Mouse (Mus musculus) stomach, embryonic 15.5 days (tissue): ENCODE measurements at regions not wholly inside any gene's neighbourhood (a gene's known extent, or its start where the extent isn't known, plus 50 kb on each side); places are given as distances from the start of the nearest gene placed in this dataset.
"Not testable (repeated sequence)": the region's sequence is repeated elsewhere in the genome, so short reads cannot be mapped to it uniquely, and the experiment has no call there.

ENCODE experiments used
- ATAC-seq: fragments of 200-750 bp; cut with Nextera tagmentation; 2 replicates; pipeline ENCODE4 v1.8.0; 2017; ENCODE audit warnings: low read depth, moderate number of reproducible peaks, moderate TSS enrichment; ENCODE audit not compliant: insufficient read depth, low FRiP score
- H3K27ac ChIP-seq: fragments of 300-500 bp; sonication (generic); 2 replicates; pipeline ENCODE4 v1.5.1; 2015; ENCODE audit warnings: mild to moderate bottlenecking, inconsistent platforms
- H3K27me3 ChIP-seq: fragments of 300-500 bp; sonication (generic); replicated peaks from 2 replicates; pipeline ENCODE4 v1.6.1; 2015; ENCODE audit warnings: inconsistent platforms
- H3K36me3 ChIP-seq: fragments of 300-500 bp; sonication (generic); 2 replicates; pipeline ENCODE4 v1.6.1; 2015; ENCODE audit warnings: inconsistent platforms
- H3K4me1 ChIP-seq: fragments of 300-500 bp; sonication (generic); 2 replicates; pipeline ENCODE4 v1.6.1; 2015; ENCODE audit warnings: inconsistent platforms
- H3K4me2 ChIP-seq: fragments of 300-500 bp; sonication (generic); 2 replicates; pipeline ENCODE4 v1.6.1; 2015; ENCODE audit warnings: mild to moderate bottlenecking, inconsistent platforms
- H3K4me3 ChIP-seq: fragments of 300-500 bp; sonication (generic); replicated peaks from 2 replicates; pipeline ENCODE4 v1.5.1; 2015; ENCODE audit warnings: inconsistent platforms
- H3K9ac ChIP-seq: fragments of 300-500 bp; sonication (generic); 2 replicates; pipeline ENCODE4 v1.6.1; 2015; ENCODE audit warnings: inconsistent platforms
- H3K9me3 ChIP-seq: fragments of 300-500 bp; sonication (generic); 2 replicates; pipeline ENCODE4 v1.6.1; 2016; ENCODE audit warnings: inconsistent platforms
- WGBS: fragments of 180-500 bp; shearing (Covaris S2); methylation state at CpG from one replicate; pipeline ENCODE4 v1.1.7; 2015; 5-methylcytosine and 5-hydroxymethylcytosine counted together

DNA sequence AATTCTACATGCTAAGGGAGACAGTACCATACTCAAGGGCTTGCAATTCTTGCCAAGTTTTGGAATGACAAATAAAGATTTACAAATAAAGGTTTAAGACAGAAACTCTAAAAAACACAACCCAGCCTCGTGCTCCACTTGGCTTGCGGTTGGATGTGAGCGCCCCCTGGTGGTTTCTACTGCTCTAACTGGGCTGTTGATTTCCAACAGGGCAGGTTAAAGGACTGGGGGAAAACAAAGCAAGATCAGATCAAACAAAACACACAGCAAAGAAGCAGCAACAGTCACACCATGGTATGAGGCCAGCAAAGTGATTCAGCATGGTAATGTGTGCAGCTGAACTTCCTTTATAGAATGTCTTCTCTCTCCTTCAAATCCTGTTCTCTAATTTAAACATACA lies 339.2 kb downstream of the Adam3 start:
- 2% methylated on average over 3 of the region's 3 CpGs for WGBS
- Histone ChIP-seq H3K27me3 (0 out of 2 replicates have a peak, but pooled peaks cover 4% of the 10 kb centered on the region), H3K4me1 (no peaks in the 10 kb centered on the region), H3K36me3 (no peaks in the 10 kb centered on the region), H3K27ac (no peak overlapping the region), H3K4me3 (no peak overlapping the region), H3K9ac (no peak overlapping the region), H3K9me3 (no peaks in the 10 kb centered on the region), H3K4me2 (no peak overlapping the region)
- ATAC-seq: no peak

DNA sequence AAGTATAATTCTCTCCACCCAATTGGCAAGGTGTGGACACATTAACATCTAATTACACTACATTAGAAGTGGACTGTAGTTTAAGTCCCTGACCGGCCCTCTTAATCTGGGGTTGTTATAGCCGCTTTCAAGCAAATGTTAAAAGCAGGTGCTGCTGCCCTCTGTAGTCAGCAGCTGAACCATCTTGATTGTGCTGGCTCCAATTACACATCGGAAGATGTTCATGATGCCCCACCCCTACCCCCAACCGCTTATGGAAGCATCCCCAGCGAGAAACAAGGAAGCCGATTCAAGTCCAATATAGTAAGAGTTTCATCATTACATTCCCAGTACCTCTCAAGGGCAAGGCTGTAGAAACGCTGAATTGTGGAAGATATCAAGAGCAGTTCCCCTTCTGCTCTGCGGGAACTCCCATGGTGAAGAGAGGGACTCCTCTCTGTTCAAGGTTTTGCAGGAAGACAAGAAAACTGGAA lies 341.7 kb downstream of the Adam3 start:
- Histone ChIP-seq H3K36me3 (no peaks in the 10 kb centered on the region), H3K27ac (no peak overlapping the region), H3K9me3 (no peaks in the 10 kb centered on the region), H3K9ac (no peak overlapping the region), H3K4me3 (no peak overlapping the region), H3K27me3 (0 out of 2 replicates have a peak, but pooled peaks cover 4% of the 10 kb centered on the region), H3K4me1 (no peaks in the 10 kb centered on the region), H3K4me2 (no peak overlapping the region)
- ATAC-seq: no peak
- 73% methylated on average over 8 of the region's 8 CpGs for WGBS

DNA sequence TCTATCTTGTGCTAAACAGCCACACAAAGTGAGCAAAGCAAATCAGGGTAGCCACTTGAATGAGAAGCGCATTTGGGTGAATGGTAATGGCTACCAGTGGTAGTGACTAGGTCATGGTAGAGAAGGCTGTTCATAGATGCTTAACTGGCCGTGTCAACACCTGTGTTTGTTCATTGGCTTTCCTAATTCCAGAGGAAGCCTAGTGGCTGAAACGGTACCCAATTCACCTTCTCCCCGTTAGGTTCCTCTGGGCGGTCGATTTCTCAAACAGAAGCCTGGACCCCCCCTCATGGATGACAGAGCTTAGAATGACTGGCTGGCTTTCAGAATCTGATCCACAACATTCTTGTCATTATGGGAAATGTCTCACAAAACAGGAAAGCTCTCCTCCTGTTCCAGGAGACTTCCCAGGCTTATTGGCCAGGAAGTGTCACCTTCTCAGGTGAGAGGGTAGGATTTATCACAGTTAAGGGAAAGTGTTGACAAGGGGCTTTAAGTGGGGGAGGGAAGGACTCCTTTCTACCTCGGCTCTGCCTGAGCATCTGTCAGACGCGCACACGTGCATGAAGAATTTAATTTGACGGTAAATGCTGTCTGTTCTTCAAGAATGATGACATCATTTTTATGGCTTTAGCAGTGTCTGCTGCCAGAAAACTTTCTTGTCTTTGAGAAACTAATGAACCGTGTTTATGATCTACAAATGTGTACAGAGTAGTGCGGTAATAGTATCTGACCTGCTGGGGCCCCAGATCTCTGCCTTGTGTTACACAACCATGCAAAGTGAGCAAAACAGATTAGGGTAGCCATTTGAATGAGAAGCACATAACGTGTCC lies 342.3 kb downstream of the Adam3 start:
- no peak overlapping the region for H3K9ac ChIP-seq
- 63% methylated on average over 14 of the region's 14 CpGs for WGBS
- no peak for ATAC-seq
- H3K4me3 ChIP-seq: no peak overlapping the region
- H3K36me3 ChIP-seq: no peaks in the 10 kb centered on the region
- no peak overlapping the region for H3K27ac ChIP-seq
- 0 out of 2 replicates have a peak, but pooled peaks cover 4% of the 10 kb centered on the region for H3K27me3 ChIP-seq
- H3K9me3 ChIP-seq: no peaks in the 10 kb centered on the region
- no peak overlapping the region for H3K4me2 ChIP-seq
- H3K4me1 ChIP-seq: no peaks in the 10 kb centered on the region

DNA sequence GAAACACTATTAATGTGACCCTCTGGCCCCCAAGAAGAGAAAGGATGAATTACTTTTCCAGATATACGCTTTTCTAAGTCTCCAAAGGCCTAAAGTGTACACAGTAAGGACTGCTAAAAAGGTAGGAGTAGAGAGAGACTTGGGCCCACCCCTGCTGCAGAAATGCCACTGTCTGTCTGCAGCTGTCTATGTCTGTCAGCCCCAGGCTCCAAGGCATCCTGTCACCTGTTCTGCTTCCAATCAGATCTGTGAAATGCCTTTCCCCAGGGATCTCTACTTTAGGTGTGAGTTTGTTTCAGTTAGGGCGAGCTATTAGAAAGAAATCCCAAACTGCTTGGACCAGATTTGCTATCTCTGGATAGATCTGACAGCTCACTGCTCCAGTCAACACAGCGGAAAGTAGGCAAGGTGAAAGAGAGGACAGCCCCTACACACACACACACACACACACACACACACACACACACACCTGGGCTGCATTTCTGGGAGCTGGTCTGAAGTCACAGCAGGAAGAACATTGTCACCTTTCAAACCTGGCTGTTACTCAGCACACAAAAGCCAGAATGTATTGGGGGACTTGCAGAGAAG lies 343.9 kb downstream of the Adam3 start:
- no peak for ATAC-seq
- 53% methylated on average over 3 of the region's 3 CpGs for WGBS
- H3K4me1 ChIP-seq: no peaks in the 10 kb centered on the region

DNA sequence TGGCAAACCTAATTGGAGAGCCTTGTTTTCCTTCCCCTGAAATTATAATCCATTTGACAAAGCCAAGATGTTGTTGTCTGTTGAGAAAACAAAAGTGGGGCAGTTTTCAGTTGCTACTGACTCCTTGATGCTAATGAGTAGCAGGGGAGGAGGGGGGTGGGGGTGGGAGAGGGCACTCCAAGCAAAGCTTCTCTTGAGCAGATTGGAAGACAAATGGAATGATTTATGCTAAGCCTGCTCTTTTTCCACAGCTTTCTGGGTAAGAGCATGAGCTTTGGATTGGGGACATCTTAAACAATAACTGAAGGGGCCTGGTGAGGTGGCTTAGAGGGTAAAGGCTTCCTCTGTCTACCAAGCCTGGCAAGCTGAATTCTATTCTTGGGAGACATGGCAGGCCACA lies 347.6 kb downstream of the Adam3 start:
- no peak overlapping the region for H3K27ac ChIP-seq
- H3K4me1 ChIP-seq: no peaks in the 10 kb centered on the region
- H3K4me3 ChIP-seq: no peak overlapping the region
- H3K9ac ChIP-seq: no peak overlapping the region
- no peak for ATAC-seq
- H3K36me3 ChIP-seq: no peaks in the 10 kb centered on the region
- H3K4me2 ChIP-seq: no peak overlapping the region
- H3K27me3 ChIP-seq: no peaks in the 10 kb centered on the region
- H3K9me3 ChIP-seq: no peaks in the 10 kb centered on the region

More for the DNA sequence above, 343.9 kb downstream of the Adam3 start:
- H3K9ac ChIP-seq: no peak overlapping the region
- no peaks in the 10 kb centered on the region for H3K36me3 ChIP-seq
- 0 out of 2 replicates have a peak, but pooled peaks cover 4% of the 10 kb centered on the region for H3K27me3 ChIP-seq
- H3K27ac ChIP-seq: no peak overlapping the region
- no peak overlapping the region for H3K4me2 ChIP-seq
- H3K9me3 ChIP-seq: no peaks in the 10 kb centered on the region
- H3K4me3 ChIP-seq: no peak overlapping the region

DNA sequence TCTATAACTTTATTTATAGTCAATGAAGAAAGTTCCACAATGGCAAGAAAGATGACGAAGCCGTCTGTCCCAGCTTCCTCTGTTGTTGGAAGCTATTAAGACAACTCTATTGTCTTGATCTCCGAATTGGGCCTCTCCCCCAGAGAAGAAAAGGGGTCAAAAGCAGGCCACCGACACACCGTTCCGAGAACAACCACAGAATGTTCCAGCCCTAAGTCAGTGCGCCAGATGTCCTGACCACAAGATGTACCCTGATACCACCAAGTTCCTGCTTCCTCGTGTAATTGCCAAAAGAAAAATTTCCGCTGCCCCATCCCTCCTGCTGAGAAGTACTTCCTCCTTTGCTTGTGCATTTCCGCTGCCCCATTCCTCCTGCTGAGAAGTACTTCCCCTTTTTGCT lies 348.8 kb downstream of the Adam3 start:
- H3K36me3 ChIP-seq, H3K4me1 ChIP-seq, H3K4me3 ChIP-seq, H3K9ac ChIP-seq, H3K4me2 ChIP-seq, H3K27ac ChIP-seq, ATAC-seq, H3K27me3 ChIP-seq, H3K9me3 ChIP-seq: not testable (repeated sequence)
- 86% methylated on average over 10 of the region's 10 CpGs for WGBS

DNA sequence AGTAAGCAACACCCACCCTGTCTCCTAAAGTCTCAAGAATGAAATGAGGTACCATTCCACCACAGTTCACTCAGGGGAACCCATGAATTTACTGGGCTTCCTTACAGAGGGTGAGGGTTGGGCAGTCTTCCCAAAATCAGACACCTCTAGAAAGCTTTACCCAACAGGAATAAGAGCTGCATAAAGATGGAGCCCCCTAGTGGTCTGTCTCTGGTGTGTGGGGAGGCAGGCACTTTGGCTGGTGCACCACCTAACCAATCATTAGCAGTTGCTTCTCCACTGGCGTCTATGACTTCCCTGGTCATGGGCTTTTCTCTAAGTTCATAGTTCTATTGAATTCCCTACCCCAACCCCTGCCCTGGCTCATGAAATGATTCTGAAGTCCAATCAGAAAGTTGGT lies 351.1 kb downstream of the Adam3 start:
- H3K9ac ChIP-seq: no peak overlapping the region
- no peaks in the 10 kb centered on the region for H3K36me3 ChIP-seq
- no peak overlapping the region for H3K4me2 ChIP-seq
- no peaks in the 10 kb centered on the region for H3K27me3 ChIP-seq
- no peaks in the 10 kb centered on the region for H3K4me1 ChIP-seq
- H3K4me3 ChIP-seq: no peak overlapping the region
- H3K9me3 ChIP-seq: no peaks in the 10 kb centered on the region
- ATAC-seq: no peak
- H3K27ac ChIP-seq: no peak overlapping the region
- WGBS: 82% methylated on average over 1 of the region's 1 CpGs

DNA sequence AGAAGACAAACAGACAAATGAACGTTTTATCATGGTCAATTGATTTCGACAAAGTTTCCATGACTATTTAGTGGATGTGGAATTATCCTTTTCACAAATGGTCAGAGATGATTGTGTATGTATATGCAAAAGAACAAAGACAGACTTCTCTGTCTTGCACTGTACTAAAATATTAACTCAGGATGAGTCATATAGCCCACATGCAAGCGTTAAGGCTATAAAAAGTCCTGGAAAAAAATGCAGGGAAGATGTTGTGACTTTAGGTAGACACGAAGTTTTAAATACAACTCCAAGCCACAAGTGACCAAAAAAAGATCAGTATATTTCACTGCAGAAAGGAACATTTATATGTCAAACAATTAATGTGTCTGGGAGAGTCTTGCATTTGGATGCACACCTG lies 353.6 kb downstream of the Adam3 start:
- Histone ChIP-seq H3K9ac (no peak overlapping the region), H3K9me3 (no peaks in the 10 kb centered on the region), H3K4me2 (no peak overlapping the region), H3K27me3 (no peaks in the 10 kb centered on the region), H3K36me3 (no peaks in the 10 kb centered on the region), H3K27ac (no peak overlapping the region), H3K4me3 (no peak overlapping the region), H3K4me1 (no peaks in the 10 kb centered on the region)
- no peak for ATAC-seq
- 78% methylated on average over 4 of the region's 4 CpGs for WGBS

DNA sequence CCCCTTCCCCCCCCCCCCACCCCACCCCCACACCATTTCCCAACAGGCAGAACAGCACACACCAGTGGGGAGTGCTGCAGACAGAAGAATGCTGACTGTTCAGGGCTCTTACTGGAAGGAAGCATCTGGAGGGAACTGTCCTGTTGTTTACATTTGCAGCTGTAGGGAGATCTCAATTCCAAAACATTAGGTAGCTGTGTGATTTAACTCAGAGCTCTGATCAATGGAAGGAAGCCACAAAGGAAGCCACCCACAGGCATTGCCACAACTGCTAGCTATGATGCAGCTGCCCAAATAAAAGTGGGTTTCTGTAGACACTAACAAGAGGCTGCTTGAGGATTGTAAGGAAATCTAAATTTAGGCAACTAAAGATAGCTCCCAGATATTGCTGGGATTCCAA lies 359.7 kb downstream of the Adam3 start:
- H3K4me2 ChIP-seq: no peak overlapping the region
- H3K27me3 ChIP-seq: no peaks in the 10 kb centered on the region
- no peak for ATAC-seq
- no peak overlapping the region for H3K27ac ChIP-seq
- no peaks in the 10 kb centered on the region for H3K9me3 ChIP-seq
- H3K36me3 ChIP-seq: no peaks in the 10 kb centered on the region
- H3K4me3 ChIP-seq: no peak overlapping the region
- no peak overlapping the region for H3K9ac ChIP-seq
- H3K4me1 ChIP-seq: no peaks in the 10 kb centered on the region

DNA sequence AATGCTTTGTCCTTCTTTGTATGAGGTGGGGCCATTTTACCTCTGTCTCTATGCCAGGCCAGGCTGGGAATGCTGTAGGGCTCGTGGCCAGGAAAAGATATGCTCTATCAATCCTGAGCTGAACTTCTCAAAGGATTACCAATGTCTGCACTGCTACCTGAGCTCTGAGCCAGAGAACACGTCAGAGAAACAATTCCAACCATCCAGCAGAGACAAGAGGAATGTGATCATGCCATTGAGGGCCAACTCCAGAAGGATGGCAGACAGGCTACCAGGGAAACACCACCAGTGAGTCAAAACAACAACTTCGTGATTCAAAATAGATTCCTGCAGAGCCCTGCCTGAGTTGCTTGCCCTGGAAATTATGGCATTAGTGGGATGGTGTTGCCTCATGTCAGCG lies 361.0 kb downstream of the Adam3 start:
- ATAC-seq: no peak
- Histone ChIP-seq H3K4me2 (no peak overlapping the region), H3K9me3 (no peaks in the 10 kb centered on the region), H3K4me3 (no peak overlapping the region), H3K4me1 (no peaks in the 10 kb centered on the region), H3K27me3 (no peaks in the 10 kb centered on the region), H3K9ac (no peak overlapping the region), H3K27ac (no peak overlapping the region), H3K36me3 (no peaks in the 10 kb centered on the region)
- WGBS: 63% methylated on average over 4 of the region's 4 CpGs

DNA sequence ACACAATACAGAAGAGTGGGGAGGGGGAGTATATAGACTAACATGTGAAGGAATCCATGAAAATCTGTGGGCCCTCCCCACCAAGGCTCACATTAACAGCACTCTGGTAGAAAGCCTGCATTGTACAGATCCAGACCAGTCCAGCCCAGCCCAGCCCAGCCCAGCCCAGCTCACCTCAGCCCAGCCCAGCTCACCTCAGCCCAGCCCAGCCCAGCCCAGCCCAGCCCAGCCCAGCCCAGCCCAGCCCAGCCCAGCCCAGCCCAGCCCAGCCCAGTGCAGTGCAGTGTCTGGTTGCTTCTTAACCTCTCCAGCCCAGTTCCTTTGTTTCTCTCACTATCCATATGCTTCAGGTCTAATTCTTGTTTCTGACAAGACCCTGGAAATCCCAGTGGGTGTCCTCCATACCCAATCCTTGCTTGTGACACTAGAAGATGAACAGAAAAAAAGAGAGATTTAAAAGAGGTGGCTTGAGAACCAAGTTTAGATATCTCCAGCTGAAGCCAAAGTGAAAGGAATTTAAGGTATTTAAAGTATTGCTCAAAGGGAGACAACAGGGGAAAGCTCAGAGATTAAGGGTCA lies 366.5 kb downstream of the Adam3 start:
- H3K4me1 ChIP-seq: no peaks in the 10 kb centered on the region

DNA sequence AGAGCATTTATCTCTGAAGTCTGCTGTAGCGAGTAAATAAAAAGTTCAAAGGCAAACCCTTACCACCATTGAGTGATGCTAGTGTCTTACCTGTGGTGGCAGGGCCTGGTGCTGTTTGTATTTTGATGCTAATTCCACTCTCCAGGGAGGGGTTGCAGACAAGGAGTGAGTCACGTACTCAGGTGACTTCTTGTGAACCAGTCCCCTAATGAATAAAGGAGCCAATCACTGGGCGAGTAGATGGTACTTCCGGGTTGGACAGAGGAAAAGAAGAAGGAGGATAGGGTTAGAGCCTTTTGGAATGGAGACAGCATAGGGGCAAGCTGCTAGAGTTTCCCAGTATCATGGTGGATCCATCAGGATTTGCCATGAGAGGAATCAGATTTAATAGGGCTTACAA lies 370.5 kb downstream of the Adam3 start:
- Histone ChIP-seq H3K4me1 (peaks cover 10% of the 10 kb centered on the region; the same call in 1 of the 2 replicates), H3K27ac (no peak overlapping the region), H3K4me3 (no peak overlapping the region), H3K9me3 (no peaks in the 10 kb centered on the region), H3K4me2 (no peak overlapping the region), H3K36me3 (no peaks in the 10 kb centered on the region), H3K9ac (no peak overlapping the region), H3K27me3 (no peaks in the 10 kb centered on the region)
- ATAC-seq: no peak
- WGBS: 87% methylated on average over 4 of the region's 4 CpGs

More for the DNA sequence above, 366.5 kb downstream of the Adam3 start:
- no peak overlapping the region for H3K4me3 ChIP-seq
- H3K4me2 ChIP-seq: no peak overlapping the region
- ATAC-seq: peak; percentile 70
- H3K9me3 ChIP-seq: no peaks in the 10 kb centered on the region
- H3K27me3 ChIP-seq: no peaks in the 10 kb centered on the region
- no peak overlapping the region for H3K27ac ChIP-seq
- H3K36me3 ChIP-seq: no peaks in the 10 kb centered on the region
- no peak overlapping the region for H3K9ac ChIP-seq
